8 mouse cellular contexts compared by ENCODE assay signal in genomic region chr13:43304018-43304431, GRCm38 (mm10). TPM values are rescaled to one million over a fixed set of nuclear protein-coding genes. Genes with fewer than 3 reads are reported as not detected.
DNase-seq lines count a peak whose midpoint lies in the region; ATAC-seq lines count a peak whose summit lies in the region.

Gfod1 (minus strand) TSS chr13:43304172.

- DNase-seq in embryo, embryonic 10 days (ENCODE audit: low spot score), result peak; percentile 96
- DNase-seq in gastrocnemius, postnatal 14 days, result peak; percentile 98
- peak; percentile 89 to 98 for DNase-seq in left cerebral cortex, postnatal 10 days (ENCODE audit: extremely low spot score in 1 of 2, low spot score in 2 of 2)
- DNase-seq in right cerebral cortex, postnatal 25 days, result peak; percentile 95
- DNase-seq in urinary bladder, postnatal 4 days (ENCODE audit: low spot score in 2 of 2), result peak; percentile 96 to 97

- intact Hi-C loops in gastrocnemius, postnatal 14 days (cut with DNase I; ENCODE audit: low total_unique reads), result no loop called here
- intact Hi-C loops in left cerebral cortex, postnatal 10 days (cut with DNase I), result loop anchor here (5.0 kb wide), 3 partner anchors 42 to 122 kb away; no protein-coding TSS in a partner anchor

- peak; percentile 85 for ATAC-seq in activated CD4-positive, CD25-positive, alpha-beta regulatory T cell, adult 4 months
- ATAC-seq in inflammation-experienced regulatory T-cells, adult 6 months, result peak; percentile 90
- ATAC-seq in megakaryocyte-erythroid progenitor cell, adult 5-6 weeks (replicated peaks; ENCODE audit: low FRiP score, low TSS enrichment, poor library complexity, severe bottlenecking), result peak; percentile 97

RNA-seq across cellular contexts. Expression of gene Gfod1, which starts in this region (rescaled TPM):
- polyA plus RNA-seq in activated CD4-positive, CD25-positive, alpha-beta regulatory T cell, adult 4 months (2017; shearing (Covaris generic)), result 1 to 10 TPM; 2.5 to 4.0 TPM
- total RNA-seq in gastrocnemius, postnatal 14 days (2021), result 1 to 10 TPM; 5.2 to 5.3 TPM
- polyA plus RNA-seq in inflammation-experienced regulatory T-cells, adult 6 months (2017; shearing (Covaris generic)), result 1 to 10 TPM; 3.6 to 4.8 (median 4.6) TPM
- 10 to 100 TPM; 41.6 to 43.3 TPM for total RNA-seq in left cerebral cortex, postnatal 10 days (2021)
- 1.2 and 1.6 TPM in 2 replicates for total RNA-seq in megakaryocyte-erythroid progenitor cell, adult 5-6 weeks (2014; fragmentation: Nextera tagmentation)
- 0.42 and 2.9 TPM in 2 replicates for total RNA-seq in megakaryocyte-erythroid progenitor cell, adult 5-6 weeks (2017)

Comparison
In these comparisons a context has a peak if more than half of its experiments do, and no peak if none do; other contexts are left out.
1. Peak in every context shown above with its lines: DNase-seq and ATAC-seq.
2. RNA of gene Gfod1 (total RNA-seq): 41.6 to 43.3 TPM in left cerebral cortex, postnatal 10 days; 5.2 to 5.3 TPM in gastrocnemius, postnatal 14 days and 0.42 to 2.9 TPM in megakaryocyte-erythroid progenitor cell, adult 5-6 weeks; every median in the first group is over 4 times any median in the second.